ENCODE assay signal across 10 mouse cellular contexts in genomic region chr8:107115008-107115320, GRCm38 (mm10). TPM values are rescaled to one million over a fixed set of nuclear protein-coding genes. Genes with fewer than 3 reads are reported as not detected.
A peak's percentile ranks its signal among the peaks of the same experiment; 100 is the strongest.
DNase-seq lines count a peak whose midpoint lies in the region; ATAC-seq and TF ChIP-seq lines count a peak whose summit lies in the region.
"Had no signal": no experiment of that assay in that cellular context is flagged by ENCODE, and none has a peak within 500 bp of the region (broad histone marks: within the 10 kb centered on the region; RNA-seq: fewer than 3 reads in every experiment).

No protein-coding gene starts in this region.

- H3K27ac ChIP-seq in kidney, embryonic 16.5 days (ENCODE audit: low read length) = peak overlapping the region; percentile 88
- H3K27ac ChIP-seq in ES-Bruce4 (ENCODE audit: insufficient read depth, low read length) = no peak overlapping the region
- H3K27ac ChIP-seq in limb, embryonic 15.5 days = peak overlapping the region; percentile 77

- no peaks in the 10 kb centered on the region for H3K9me3 ChIP-seq in kidney, embryonic 16.5 days (ENCODE audit: low read length)
- H3K9me3 ChIP-seq in ES-Bruce4 (replicated peaks; ENCODE audit: control insufficient read depth, insufficient read depth, low read length, poor library complexity, severe bottlenecking) = no peaks in the 10 kb centered on the region
- no peaks in the 10 kb centered on the region for H3K9me3 ChIP-seq in limb, embryonic 15.5 days

- peak overlapping the region; percentile 40 for H3K4me2 ChIP-seq in kidney, embryonic 16.5 days (replicated peaks; ENCODE audit: low read depth, low read length)
- peak overlapping the region; percentile 15; the same call in 1 of the 2 replicates for H3K4me2 ChIP-seq in limb, embryonic 15.5 days

- H3K9ac ChIP-seq in kidney, embryonic 16.5 days (replicated peaks; ENCODE audit: low read length) = peak overlapping the region; percentile 15
- peak overlapping the region; percentile 77 for H3K9ac ChIP-seq in ES-Bruce4 (ENCODE audit: low read depth, poor library complexity, severe bottlenecking)
- H3K9ac ChIP-seq in limb, embryonic 15.5 days = 0 out of 2 replicates have a peak overlapping the region, but pooled peaks have one; percentile 14

- peaks cover 58% of the 10 kb centered on the region for H3K4me1 ChIP-seq in kidney, embryonic 16.5 days (ENCODE audit: insufficient read depth, low read length)
- H3K4me1 ChIP-seq in ES-Bruce4 (ENCODE audit: control insufficient read depth, insufficient read depth, low read length) = peaks cover 8% of the 10 kb centered on the region
- H3K4me1 ChIP-seq in limb, embryonic 15.5 days = peaks cover 41% of the 10 kb centered on the region

- no peak for DNase-seq in kidney, postnatal 36 days
- peak; percentile 33 for DNase-seq in ZHBTc4 (ENCODE audit: low read depth, low spot score)
- no peak for DNase-seq in layer of hippocampus, adult 8-10 months (ENCODE audit: low spot score in 2 of 2)

- no peaks in the 10 kb centered on the region for H3K27me3 ChIP-seq in kidney, embryonic 16.5 days (ENCODE audit: insufficient read depth, low read length)
- no peaks in the 10 kb centered on the region for H3K27me3 ChIP-seq in ES-Bruce4 (ENCODE audit: control insufficient read depth, insufficient read depth, low read length, poor library complexity, severe bottlenecking)
- H3K27me3 ChIP-seq in limb, embryonic 15.5 days = no peaks in the 10 kb centered on the region

- no peak for TF ChIP-seq EP300 in ES-Bruce4 (IDR thresholded peaks at IDR 0.05; ENCODE audit: insufficient read depth, low read depth, low read length)

- TF ChIP-seq POLR2A in ES-Bruce4 (IDR thresholded peaks at IDR 0.05; ENCODE audit: insufficient read depth, low read length) = no peak

- H3K4me3 ChIP-seq in kidney, embryonic 16.5 days (ENCODE audit: low read length) = peak overlapping the region; percentile 11; the same call in 1 of the 2 replicates
- H3K4me3 ChIP-seq in ES-Bruce4 (ENCODE audit: low read depth, low read length) = peak overlapping the region; percentile 5; the same call in 1 of the 2 replicates
- no peak overlapping the region for H3K4me3 ChIP-seq in limb, embryonic 15.5 days

- no peaks in the 10 kb centered on the region for H3K36me3 ChIP-seq in kidney, embryonic 16.5 days (ENCODE audit: insufficient read depth, low read length)
- no peaks in the 10 kb centered on the region for H3K36me3 ChIP-seq in ES-Bruce4 (ENCODE audit: control insufficient read depth, insufficient read depth, low read length, poor library complexity, severe bottlenecking)
- no peaks in the 10 kb centered on the region for H3K36me3 ChIP-seq in limb, embryonic 15.5 days

- 22% methylated on average over 10 of the region's 10 CpGs for WGBS in kidney, embryonic 16.5 days
- whole genome bisulfite sequencing in limb, embryonic 15.5 days = 32% methylated on average over 10 of the region's 10 CpGs

- TF ChIP-seq CTCF in ES-Bruce4 (IDR thresholded peaks at IDR 0.05; ENCODE audit: low read depth, low read length) = no peak

- 0 out of 2 replicates have a peak, but pooled peaks have one; percentile 5 for ATAC-seq in kidney, embryonic 16.5 days (ENCODE audit: low FRiP score, low TSS enrichment)
- ATAC-seq in limb, embryonic 15.5 days (ENCODE audit: insufficient number of reproducible peaks, low FRiP score, low TSS enrichment, low read depth) = no peak
- ATAC-seq in inflammation-experienced regulatory T-cells, adult 6 months = no peak

RNA-seq across cellular contexts. Expression of gene Terf2, which starts 18.6 kb away (rescaled TPM):
- 14.8 and 18.2 TPM in 2 replicates for polyA plus RNA-seq in kidney, embryonic 16.5 days (2015; fragmentation: Nextera tagmentation; extraction: Ambion mirVana)
- polyA plus RNA-seq in ES-Bruce4 (2011; ENCODE audit: insufficient read depth, insufficient read length, low read depth, missing spikeins) = 40.8 and 48.6 TPM in 2 replicates
- polyA plus RNA-seq in limb, embryonic 15.5 days (2015; fragmentation: Nextera tagmentation; extraction: Ambion mirVana) = 16.5 and 18.2 TPM in 2 replicates
- polyA plus RNA-seq in inflammation-experienced regulatory T-cells, adult 6 months (2017; shearing (Covaris generic)) = 10 to 100 TPM in 2 of 3 experiments, 1 to 10 TPM in 1; 8.9 to 14.8 (median 11.5) TPM
- 10 to 100 TPM; 33.5 to 41.3 (median 35.6) TPM for total RNA-seq in layer of hippocampus, adult 8-10 months (2022)

RNA-seq across cellular contexts. Expression of gene Cyb5b, which starts 35.5 kb away (rescaled TPM):
- 138 and 144 TPM in 2 replicates for polyA plus RNA-seq in kidney, embryonic 16.5 days (2015; fragmentation: Nextera tagmentation; extraction: Ambion mirVana)
- polyA plus RNA-seq in ES-Bruce4 (2011; ENCODE audit: insufficient read depth, insufficient read length, low read depth, missing spikeins) = 102 and 105 TPM in 2 replicates
- polyA plus RNA-seq in limb, embryonic 15.5 days (2015; fragmentation: Nextera tagmentation; extraction: Ambion mirVana) = 74.5 and 76.8 TPM in 2 replicates
- 10 to 100 TPM; 24.8 to 38.8 (median 36.8) TPM for polyA plus RNA-seq in inflammation-experienced regulatory T-cells, adult 6 months (2017; shearing (Covaris generic))
- total RNA-seq in layer of hippocampus, adult 8-10 months (2022) = 100 to 1,000 TPM; 109 to 113 (median 111) TPM

RNA-seq across cellular contexts. Expression of gene Tmed6, which starts 49.5 kb away (rescaled TPM):
- polyA plus RNA-seq in kidney, embryonic 16.5 days (2015; fragmentation: Nextera tagmentation; extraction: Ambion mirVana) = 25.3 and 27.7 TPM in 2 replicates
- not detected in 2 replicates for polyA plus RNA-seq in ES-Bruce4 (2011; ENCODE audit: insufficient read depth, insufficient read length, low read depth, missing spikeins)
- not detected in 2 replicates for polyA plus RNA-seq in limb, embryonic 15.5 days (2015; fragmentation: Nextera tagmentation; extraction: Ambion mirVana)
- under 1 TPM in 1 of 3 experiments, not detected in 2; 0.52 TPM for polyA plus RNA-seq in inflammation-experienced regulatory T-cells, adult 6 months (2017; shearing (Covaris generic))
- total RNA-seq in layer of hippocampus, adult 8-10 months (2022) = not detected
- total RNA-seq: common myeloid progenitor, adult 5-6 weeks; layer of hippocampus, postnatal 14 days; monocyte, adult 5-6 weeks had no signal

RNA-seq across cellular contexts. Expression of gene Nip7, which starts 58.3 kb away (rescaled TPM):
- 82.5 and 87.3 TPM in 2 replicates for polyA plus RNA-seq in kidney, embryonic 16.5 days (2015; fragmentation: Nextera tagmentation; extraction: Ambion mirVana)
- 130 and 156 TPM in 2 replicates for polyA plus RNA-seq in ES-Bruce4 (2011; ENCODE audit: insufficient read depth, insufficient read length, low read depth, missing spikeins)
- polyA plus RNA-seq in limb, embryonic 15.5 days (2015; fragmentation: Nextera tagmentation; extraction: Ambion mirVana) = 82.9 TPM in 2 replicates
- polyA plus RNA-seq in inflammation-experienced regulatory T-cells, adult 6 months (2017; shearing (Covaris generic)) = 10 to 100 TPM; 61.0 to 87.4 (median 78.2) TPM
- 10 to 100 TPM; 40.9 to 44.2 (median 42.7) TPM for total RNA-seq in layer of hippocampus, adult 8-10 months (2022)

RNA-seq across cellular contexts. Expression of gene Cog8, which starts 58.5 kb away (rescaled TPM):
- polyA plus RNA-seq in kidney, embryonic 16.5 days (2015; fragmentation: Nextera tagmentation; extraction: Ambion mirVana) = 35.0 and 35.6 TPM in 2 replicates
- 20.0 and 21.4 TPM in 2 replicates for polyA plus RNA-seq in ES-Bruce4 (2011; ENCODE audit: insufficient read depth, insufficient read length, low read depth, missing spikeins)
- polyA plus RNA-seq in limb, embryonic 15.5 days (2015; fragmentation: Nextera tagmentation; extraction: Ambion mirVana) = 37.1 and 39.9 TPM in 2 replicates
- polyA plus RNA-seq in inflammation-experienced regulatory T-cells, adult 6 months (2017; shearing (Covaris generic)) = 1 to 10 TPM; 6.0 to 9.5 (median 7.4) TPM
- 10 to 100 TPM; 26.0 to 34.6 (median 28.8) TPM for total RNA-seq in layer of hippocampus, adult 8-10 months (2022)

Comparison
In these comparisons a context has a peak if more than half of its experiments do, and no peak if none do; other contexts are left out.
1. H3K9ac ChIP-seq: peak in every context shown above with its lines; median percentile 77 in ES-Bruce4; 15 in kidney, embryonic 16.5 days; 14 in limb, embryonic 15.5 days.
2. RNA of gene Tmed6, which starts 49.5 kb away (polyA plus RNA-seq): 25.3 to 27.7 TPM in kidney, embryonic 16.5 days; 0.52 TPM in inflammation-experienced regulatory T-cells, adult 6 months, not detected in limb, embryonic 15.5 days and not detected in ES-Bruce4; every median in the first group is over 10 times any median in the second.